In genomic region chr7:24379934-24380333, GRCm38 (mm10) we compare ENCODE assay signal across 11 mouse cellular contexts. TPM values are rescaled to one million over a fixed set of nuclear protein-coding genes. Genes with fewer than 3 reads are reported as not detected.
DNase-seq lines count a peak whose midpoint lies in the region; ATAC-seq and TF ChIP-seq lines count a peak whose summit lies in the region.
"Had no signal": no experiment of that assay in that cellular context is flagged by ENCODE, and none has a peak within 500 bp of the region (broad histone marks: within the 10 kb centered on the region; RNA-seq: fewer than 3 reads in every experiment).

No protein-coding gene starts in this region.

- H3K27me3 ChIP-seq in midbrain, embryonic 10.5 days (ENCODE audit: low read depth, poor library complexity, severe bottlenecking): peaks cover 42% of the 10 kb centered on the region
- H3K27me3 ChIP-seq in midbrain, embryonic 11.5 days (ENCODE audit: control insufficient read depth, insufficient read depth, low read length): peaks cover 3% of the 10 kb centered on the region; the same call in 1 of the 2 replicates
- H3K27me3 ChIP-seq in heart, adult 2 months (ENCODE audit: control insufficient read depth, insufficient read depth, low read length): peaks cover 3% of the 10 kb centered on the region
- peaks cover 3% of the 10 kb centered on the region; the same call in 1 of the 2 replicates for H3K27me3 ChIP-seq in hindbrain, embryonic 16.5 days (replicated peaks; ENCODE audit: control insufficient read depth, insufficient read depth, low read length)
- H3K27me3 ChIP-seq: Patski had no signal

- intact Hi-C loops in left cerebral cortex, postnatal 14 days (cut with DNase I): no loop called here
- intact Hi-C loops in heart, adult 2 months (cut with DNase I): no loop called here

- H3K4me3 ChIP-seq in midbrain, embryonic 10.5 days: no peak overlapping the region
- no peak overlapping the region for H3K4me3 ChIP-seq in midbrain, embryonic 11.5 days (ENCODE audit: low read depth, low read length)
- no peak overlapping the region for H3K4me3 ChIP-seq in macrophage (ENCODE audit: inconsistent target)
- no peak overlapping the region for H3K4me3 ChIP-seq in heart, adult 2 months
- H3K4me3 ChIP-seq in hindbrain, embryonic 16.5 days (ENCODE audit: low read length): no peak overlapping the region
- H3K4me3 ChIP-seq: hindbrain, embryonic 12.5 days had no signal

- no peak for ATAC-seq in midbrain, embryonic 11.5 days (ENCODE audit: low FRiP score)
- ATAC-seq in granulocyte monocyte progenitor cell, adult 5-6 weeks (replicated peaks; ENCODE audit: poor library complexity, severe bottlenecking): peak; percentile 80
- no peak for ATAC-seq in hindbrain, embryonic 16.5 days
- ATAC-seq: forebrain, embryonic 14.5 days; Patski had no signal

- H3K9ac ChIP-seq in midbrain, embryonic 11.5 days (ENCODE audit: low read length): no peak overlapping the region
- no peak overlapping the region for H3K9ac ChIP-seq in heart, adult 2 months (ENCODE audit: low read depth, low read length)
- H3K9ac ChIP-seq in hindbrain, embryonic 16.5 days (ENCODE audit: low read depth, low read length): no peak overlapping the region
- H3K9ac ChIP-seq: hindbrain, embryonic 12.5 days had no signal

- H3K9me3 ChIP-seq in midbrain, embryonic 10.5 days (replicated peaks): no peaks in the 10 kb centered on the region
- H3K9me3 ChIP-seq in midbrain, embryonic 11.5 days (ENCODE audit: control insufficient read depth, low read length): no peaks in the 10 kb centered on the region
- no peaks in the 10 kb centered on the region for H3K9me3 ChIP-seq in hindbrain, embryonic 16.5 days (ENCODE audit: control insufficient read depth, low read length)
- H3K9me3 ChIP-seq: hindbrain, embryonic 12.5 days had no signal

- H3K79me2 ChIP-seq in macrophage (ENCODE audit: inconsistent target): peaks cover 90% of the 10 kb centered on the region
- H3K79me2 ChIP-seq in heart, adult 2 months (replicated peaks; ENCODE audit: control insufficient read depth, insufficient read depth, low read length): no peaks in the 10 kb centered on the region

- TF ChIP-seq EP300 in heart, adult 2 months (IDR thresholded peaks at IDR 0.05; ENCODE audit: insufficient read depth, low read depth, low read length): no peak

- H3K36me3 ChIP-seq in midbrain, embryonic 10.5 days: no peaks in the 10 kb centered on the region
- H3K36me3 ChIP-seq in midbrain, embryonic 11.5 days (ENCODE audit: control insufficient read depth, insufficient read depth, low read length): no peaks in the 10 kb centered on the region
- peaks cover 5% of the 10 kb centered on the region; the same call in 1 of the 2 replicates for H3K36me3 ChIP-seq in macrophage (ENCODE audit: inconsistent target)
- no peaks in the 10 kb centered on the region for H3K36me3 ChIP-seq in heart, adult 2 months (ENCODE audit: control insufficient read depth, insufficient read depth, low read length)
- no peaks in the 10 kb centered on the region for H3K36me3 ChIP-seq in hindbrain, embryonic 16.5 days (ENCODE audit: control insufficient read depth, insufficient read depth, low read length)
- H3K36me3 ChIP-seq: hindbrain, embryonic 12.5 days had no signal

- peaks cover 17% of the 10 kb centered on the region for H3K4me1 ChIP-seq in midbrain, embryonic 10.5 days
- H3K4me1 ChIP-seq in midbrain, embryonic 11.5 days (ENCODE audit: control insufficient read depth, insufficient read depth, low read length): no peaks in the 10 kb centered on the region; the same call in 1 of the 2 replicates
- H3K4me1 ChIP-seq in heart, adult 2 months (ENCODE audit: control insufficient read depth, insufficient read depth, low read length): peaks cover 2% of the 10 kb centered on the region
- peaks cover 4% of the 10 kb centered on the region for H3K4me1 ChIP-seq in hindbrain, embryonic 16.5 days (ENCODE audit: control insufficient read depth, insufficient read depth, low read depth, low read length)

- no peak for TF ChIP-seq POLR2A in heart, adult 2 months (IDR thresholded peaks at IDR 0.05; ENCODE audit: insufficient read depth, low read depth, low read length)

- no peak for TF ChIP-seq CTCF in heart, adult 2 months (IDR thresholded peaks at IDR 0.05)

- no peak overlapping the region for H3K4me2 ChIP-seq in midbrain, embryonic 11.5 days
- H3K4me2 ChIP-seq in hindbrain, embryonic 16.5 days (ENCODE audit: low read length): no peak overlapping the region
- H3K4me2 ChIP-seq: hindbrain, embryonic 12.5 days had no signal

- no peak for DNase-seq in midbrain, embryonic 10.5 days (ENCODE audit: low spot score)
- no peak for DNase-seq in midbrain, embryonic 11.5 days (ENCODE audit: low spot score, missing footprints)
- no peak for DNase-seq in gastrocnemius, postnatal 4 days (ENCODE audit: low spot score in 2 of 2)
- no peak for DNase-seq in left cerebral cortex, postnatal 14 days (ENCODE audit: low spot score in 2 of 2)
- DNase-seq in heart, adult 2 months: no peak

- WGBS in midbrain, embryonic 10.5 days: 67% methylated on average over 7 of the region's 7 CpGs
- 62% methylated on average over 7 of the region's 7 CpGs for WGBS in midbrain, embryonic 11.5 days
- 23% methylated on average over 7 of the region's 7 CpGs for WGBS in macrophage (ENCODE audit: missing documents)
- 43% methylated on average over 7 of the region's 7 CpGs for WGBS in heart, adult 2 months
- WGBS in hindbrain, embryonic 16.5 days: 68% methylated on average over 7 of the region's 7 CpGs

- peak overlapping the region; percentile 4; the same call in 1 of the 2 replicates for H3K27ac ChIP-seq in midbrain, embryonic 10.5 days (replicated peaks)
- no peak overlapping the region for H3K27ac ChIP-seq in midbrain, embryonic 11.5 days (ENCODE audit: low read depth, low read length)
- peak overlapping the region; percentile 50 for H3K27ac ChIP-seq in macrophage
- H3K27ac ChIP-seq in heart, adult 2 months: no peak overlapping the region
- no peak overlapping the region for H3K27ac ChIP-seq in hindbrain, embryonic 16.5 days (ENCODE audit: low read depth, low read length)
- H3K27ac ChIP-seq: hindbrain, embryonic 12.5 days had no signal

RNA-seq across cellular contexts. Expression of gene Kcnn4, which starts 9.9 kb away (rescaled TPM):
- 3.3 and 4.0 TPM in 2 replicates for polyA plus RNA-seq in midbrain, embryonic 10.5 days (2016; fragmentation: Nextera tagmentation; extraction: Ambion mirVana)
- polyA plus RNA-seq in midbrain, embryonic 11.5 days (2014; fragmentation: Nextera tagmentation; extraction: Ambion mirVana): 2.8 and 3.4 TPM in 2 replicates
- total RNA-seq in granulocyte monocyte progenitor cell, adult 5-6 weeks (2014; fragmentation: Nextera tagmentation): 24.2 and 31.4 TPM in 2 replicates
- 36.3 and 43.5 TPM in 2 replicates for total RNA-seq in granulocyte monocyte progenitor cell, adult 5-6 weeks (2017)
- 100 to 1,000 TPM in 4 of 26 experiments, 10 to 100 TPM in 21, 1 to 10 TPM in 1; 5.6 to 198 (median 45.1) TPM for total RNA-seq in macrophage (2018; cell fraction: chromatin; rRNA removed)
- 10 to 100 TPM; 16.1 to 69.7 (median 46.9) TPM for total RNA-seq in macrophage (2018; cell fraction: cytosol; rRNA removed)
- total RNA-seq in macrophage (2018; cell fraction: nucleus; rRNA removed): 100 to 1,000 TPM in 8 of 26 experiments, 10 to 100 TPM in 18; 15.3 to 160 (median 78.6) TPM
- 11.1 to 85.5 TPM (median 12.1 TPM) in 3 replicates for polyA plus RNA-seq in macrophage (2018)
- under 1 TPM; 0.61 to 0.93 TPM for total RNA-seq in gastrocnemius, postnatal 4 days (2021)
- total RNA-seq in left cerebral cortex, postnatal 14 days (2021): under 1 TPM; 0.32 to 0.40 TPM
- 1 to 10 TPM in 1 of 2 experiments, under 1 TPM in 1; 0.91 to 1.1 TPM for total RNA-seq in heart, adult 2 months (2021)
- 1.2 and 1.9 TPM in 2 replicates for polyA plus RNA-seq in heart, adult 2 months (2012; rRNA removed)
- polyA plus RNA-seq in hindbrain, embryonic 16.5 days (2015; fragmentation: Nextera tagmentation; extraction: Ambion mirVana): 2.5 and 3.2 TPM in 2 replicates
- polyA plus RNA-seq: Patski had no signal

RNA-seq across cellular contexts. Expression of gene Smg9, which starts 19.5 kb away (rescaled TPM):
- 29.0 and 34.1 TPM in 2 replicates for polyA plus RNA-seq in midbrain, embryonic 10.5 days (2016; fragmentation: Nextera tagmentation; extraction: Ambion mirVana)
- 18.7 and 20.9 TPM in 2 replicates for polyA plus RNA-seq in midbrain, embryonic 11.5 days (2014; fragmentation: Nextera tagmentation; extraction: Ambion mirVana)
- 21.6 and 29.5 TPM in 2 replicates for total RNA-seq in granulocyte monocyte progenitor cell, adult 5-6 weeks (2014; fragmentation: Nextera tagmentation)
- total RNA-seq in granulocyte monocyte progenitor cell, adult 5-6 weeks (2017): 19.5 and 21.8 TPM in 2 replicates
- 100 to 1,000 TPM; 127 to 223 (median 160) TPM for total RNA-seq in macrophage (2018; cell fraction: chromatin; rRNA removed)
- total RNA-seq in macrophage (2018; cell fraction: cytosol; rRNA removed): 10 to 100 TPM; 15.4 to 41.1 (median 24.8) TPM
- 100 to 1,000 TPM in 11 of 26 experiments, 10 to 100 TPM in 15; 59.9 to 137 (median 93.6) TPM for total RNA-seq in macrophage (2018; cell fraction: nucleus; rRNA removed)
- polyA plus RNA-seq in macrophage (2018): 19.7 to 29.3 TPM (median 20.3 TPM) in 3 replicates
- 10 to 100 TPM; 18.1 to 21.1 TPM for total RNA-seq in gastrocnemius, postnatal 4 days (2021)
- 10 to 100 TPM; 35.5 to 39.7 TPM for total RNA-seq in left cerebral cortex, postnatal 14 days (2021)
- total RNA-seq in heart, adult 2 months (2021): 1 to 10 TPM; 5.9 to 6.6 TPM
- polyA plus RNA-seq in heart, adult 2 months (2012; rRNA removed): 19.2 and 21.4 TPM in 2 replicates
- polyA plus RNA-seq in hindbrain, embryonic 16.5 days (2015; fragmentation: Nextera tagmentation; extraction: Ambion mirVana): 38.2 and 38.9 TPM in 2 replicates

RNA-seq across cellular contexts. Expression of gene Lypd5, which starts 30.9 kb away (rescaled TPM):
- polyA plus RNA-seq in midbrain, embryonic 10.5 days (2016; fragmentation: Nextera tagmentation; extraction: Ambion mirVana): not detected in 2 replicates
- not detected in 2 replicates for polyA plus RNA-seq in midbrain, embryonic 11.5 days (2014; fragmentation: Nextera tagmentation; extraction: Ambion mirVana)
- total RNA-seq in granulocyte monocyte progenitor cell, adult 5-6 weeks (2014; fragmentation: Nextera tagmentation): not detected in 2 replicates
- total RNA-seq in granulocyte monocyte progenitor cell, adult 5-6 weeks (2017): not detected in 2 replicates
- not detected for total RNA-seq in macrophage (2018; cell fraction: chromatin; rRNA removed)
- total RNA-seq in macrophage (2018; cell fraction: cytosol; rRNA removed): not detected
- total RNA-seq in macrophage (2018; cell fraction: nucleus; rRNA removed): not detected
- not detected in 3 replicates for polyA plus RNA-seq in macrophage (2018)
- not detected for total RNA-seq in gastrocnemius, postnatal 4 days (2021)
- total RNA-seq in left cerebral cortex, postnatal 14 days (2021): not detected
- not detected for total RNA-seq in heart, adult 2 months (2021)
- not detected in 2 replicates for polyA plus RNA-seq in heart, adult 2 months (2012; rRNA removed)
- not detected in 2 replicates for polyA plus RNA-seq in hindbrain, embryonic 16.5 days (2015; fragmentation: Nextera tagmentation; extraction: Ambion mirVana)
- polyA plus RNA-seq: forebrain, embryonic 14.5 days; hindbrain, embryonic 12.5 days; Patski had no signal

RNA-seq across cellular contexts. Expression of gene Tescl, which starts 46.2 kb away (rescaled TPM):
- polyA plus RNA-seq in midbrain, embryonic 10.5 days (2016; fragmentation: Nextera tagmentation; extraction: Ambion mirVana): 0.14 and 0.26 TPM in 2 replicates
- polyA plus RNA-seq in midbrain, embryonic 11.5 days (2014; fragmentation: Nextera tagmentation; extraction: Ambion mirVana): 0.26 TPM in 1 of 2 replicates, not detected in the other
- total RNA-seq in granulocyte monocyte progenitor cell, adult 5-6 weeks (2014; fragmentation: Nextera tagmentation): not detected in 2 replicates
- total RNA-seq in granulocyte monocyte progenitor cell, adult 5-6 weeks (2017): not detected in 2 replicates
- not detected for total RNA-seq in macrophage (2018; cell fraction: chromatin; rRNA removed)
- total RNA-seq in macrophage (2018; cell fraction: cytosol; rRNA removed): under 1 TPM in 1 of 26 experiments, not detected in 25; 0.17 TPM
- not detected for total RNA-seq in macrophage (2018; cell fraction: nucleus; rRNA removed)
- polyA plus RNA-seq in macrophage (2018): not detected in 3 replicates
- total RNA-seq in gastrocnemius, postnatal 4 days (2021): under 1 TPM in 1 of 2 experiments, not detected in 1; 0.31 TPM
- not detected for total RNA-seq in left cerebral cortex, postnatal 14 days (2021)
- total RNA-seq in heart, adult 2 months (2021): not detected
- polyA plus RNA-seq in heart, adult 2 months (2012; rRNA removed): 0.35 and 0.66 TPM in 2 replicates
- 0.25 and 0.44 TPM in 2 replicates for polyA plus RNA-seq in hindbrain, embryonic 16.5 days (2015; fragmentation: Nextera tagmentation; extraction: Ambion mirVana)
- polyA plus RNA-seq: hindbrain, embryonic 12.5 days; Patski had no signal

Comparison
In these comparisons a context has a peak if more than half of its experiments do, and no peak if none do; other contexts are left out.
1. H3K27ac ChIP-seq: peak in midbrain, embryonic 10.5 days (single experiment) and macrophage (single experiment); none in midbrain, embryonic 11.5 days (single experiment), heart, adult 2 months (single experiment) and hindbrain, embryonic 16.5 days (single experiment).